Mouse (Mus musculus) frontal cortex, postnatal 25 days (tissue): ENCODE results near the gene Snrpg.
"Not testable (repeated sequence)": the region's sequence is repeated elsewhere in the genome, so short reads cannot be mapped to it uniquely, and the experiment has no call there.

Source experiments
- DNase-seq, 2 experiments: peaks; one replicate each; pipeline ENCODE4 v3.0.0; 2022; ENCODE audit warnings: low spot score in 2 of 2

The Snrpg gene

GRCm38 (mm10) chr6:86370764-86371339, at the start of gene Snrpg:
Gene Snrpg (plus strand): TSS chr6:86371304.
- DNase-seq, result no peak

GRCm38 (mm10) chr6:86322031-86322563, 49.0 kb upstream of the Snrpg start:
- DNase-seq, result no peak

- no peak for DNase-seq
Measured at GRCm38 (mm10) chr6:86322991-86323390, 48.1 kb upstream of the Snrpg start.

- no peak for DNase-seq
Measured at GRCm38 (mm10) chr6:86324400-86324799, 46.7 kb upstream of the Snrpg start.

- DNase-seq, result no peak
Measured at GRCm38 (mm10) chr6:86325646-86326045, 45.5 kb upstream of the Snrpg start.

- DNase-seq, result no peak
Measured at GRCm38 (mm10) chr6:86326866-86327265, 44.2 kb upstream of the Snrpg start.

GRCm38 (mm10) chr6:86328369-86328768, 42.7 kb upstream of the Snrpg start:
- DNase-seq, result no peak

- DNase-seq, result no peak
Measured at GRCm38 (mm10) chr6:86329943-86330342, 41.2 kb upstream of the Snrpg start.

- DNase-seq, result no peak
Measured at GRCm38 (mm10) chr6:86335121-86335849, 35.8 kb upstream of the Snrpg start.

- no peak for DNase-seq
Measured at GRCm38 (mm10) chr6:86335860-86336259, 35.2 kb upstream of the Snrpg start.

GRCm38 (mm10) chr6:86336340-86336739, 34.8 kb upstream of the Snrpg start:
- DNase-seq, result not testable (repeated sequence)

GRCm38 (mm10) chr6:86343656-86344055, 27.4 kb upstream of the Snrpg start:
- no peak for DNase-seq

- no peak for DNase-seq
Measured at GRCm38 (mm10) chr6:86346063-86346462, 25.0 kb upstream of the Snrpg start.

GRCm38 (mm10) chr6:86349257-86349656, 21.8 kb upstream of the Snrpg start:
- DNase-seq, result no peak

- no peak for DNase-seq
Measured at GRCm38 (mm10) chr6:86354948-86355347, 16.2 kb upstream of the Snrpg start.

- DNase-seq, result no peak
Measured at GRCm38 (mm10) chr6:86356956-86357355, 14.1 kb upstream of the Snrpg start.

- DNase-seq, result no peak
Measured at GRCm38 (mm10) chr6:86360691-86361090, 10.4 kb upstream of the Snrpg start.

- no peak for DNase-seq
Measured at GRCm38 (mm10) chr6:86361373-86361772, 9.7 kb upstream of the Snrpg start.

- peak; percentile 55 to 67 for DNase-seq
Measured at GRCm38 (mm10) chr6:86364442-86365141, 6.5 kb upstream of the Snrpg start.

- DNase-seq, result peak; percentile 66 to 88
Measured at GRCm38 (mm10) chr6:86365371-86366124, 5.6 kb upstream of the Snrpg start, which contains the start of gene Fam136a. Gene Fam136a (plus strand): TSS chr6:86365646.

- no peak for DNase-seq
Measured at GRCm38 (mm10) chr6:86366125-86366852, 4.8 kb upstream of the Snrpg start.
